Mouse (Mus musculus): ENCODE data around the gene Col5a1.

DNA sequence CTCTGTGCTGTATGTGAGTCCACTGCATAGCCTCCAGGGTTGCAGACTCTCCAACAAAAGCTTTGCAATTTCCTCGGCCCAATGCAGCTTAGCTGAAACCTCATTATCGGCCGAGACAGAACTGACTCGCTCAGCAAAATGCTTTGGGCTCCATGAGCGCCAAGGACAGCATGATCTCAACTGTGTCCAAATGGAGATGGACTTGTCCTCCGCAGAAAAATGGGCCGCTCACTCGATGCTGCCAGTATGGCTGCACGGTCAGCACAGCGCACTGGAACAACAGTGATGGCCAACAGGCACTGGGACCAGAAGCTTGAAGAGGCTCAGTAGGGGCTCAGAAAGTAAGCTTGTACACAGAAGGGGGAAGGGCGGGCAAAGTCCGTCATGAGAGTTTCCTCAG is 53.9 kb downstream of the Col5a1 start:
- TF ChIP-seq CTCF (IDR thresholded peaks at IDR 0.05; ENCODE audit: low read depth, low read length) (no peak), GATA1 (IDR thresholded peaks at IDR 0.05; ENCODE audit: borderline replicate concordance, low read length) (no peak), TAL1 (conservative IDR thresholded peaks at IDR 0.05; ENCODE audit: low read depth, low read length) (no peak), GATA2 (IDR thresholded peaks at IDR 0.05; ENCODE audit: borderline replicate concordance, low read depth, low read length) (no peak)
